Mouse (Mus musculus): ENCODE data around the gene Ddb2.

Ddb2 gene

DNA sequence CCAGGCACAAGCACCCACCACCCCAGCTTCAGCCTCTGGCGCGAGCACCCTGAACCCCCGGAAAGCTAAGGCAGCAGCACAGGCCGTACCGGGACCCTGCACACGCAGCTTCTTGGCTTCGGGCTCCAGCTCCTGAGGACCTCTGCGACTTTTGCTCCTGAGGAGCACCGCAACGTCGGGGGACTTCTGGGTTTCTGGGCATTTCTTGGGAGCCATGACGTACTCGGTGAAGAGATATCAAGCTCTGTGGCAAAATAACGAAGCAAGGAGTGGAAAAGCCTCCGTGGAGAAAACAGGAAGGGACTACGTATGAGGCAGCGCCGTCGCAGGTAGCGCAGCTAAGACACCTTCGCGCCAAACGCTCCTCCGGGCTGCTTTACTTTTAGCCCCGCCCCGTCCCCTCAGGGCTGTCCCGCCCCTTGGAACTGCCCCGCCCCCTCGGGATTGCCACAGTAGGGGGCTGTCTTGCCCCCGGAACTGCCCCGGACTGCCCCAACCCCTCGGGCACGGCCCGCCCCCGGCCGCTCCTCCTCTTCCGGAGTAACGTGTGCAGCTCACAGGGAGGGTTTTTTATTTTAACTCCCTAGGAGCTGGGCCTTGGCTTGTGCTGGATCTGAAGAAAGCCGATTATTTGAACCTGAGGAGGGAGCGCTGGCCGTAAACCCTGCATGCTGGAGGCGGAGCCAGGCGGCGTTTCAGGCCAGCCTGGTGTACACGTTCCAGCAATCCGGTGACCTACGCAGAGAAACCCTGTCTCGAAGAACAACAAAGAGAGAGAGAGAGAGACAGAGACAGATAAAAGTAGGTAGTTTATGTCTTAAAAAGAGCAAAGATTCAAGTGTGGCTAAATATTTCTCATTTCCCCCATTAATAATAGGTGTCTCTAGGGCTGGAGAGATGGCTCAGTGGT, at the start of gene Ddb2:
Gene Ddb2 (minus strand): TSS at position 382 of the 910 bp plus-strand sequence.
- DNase-seq: peak; percentile 97

DNA sequence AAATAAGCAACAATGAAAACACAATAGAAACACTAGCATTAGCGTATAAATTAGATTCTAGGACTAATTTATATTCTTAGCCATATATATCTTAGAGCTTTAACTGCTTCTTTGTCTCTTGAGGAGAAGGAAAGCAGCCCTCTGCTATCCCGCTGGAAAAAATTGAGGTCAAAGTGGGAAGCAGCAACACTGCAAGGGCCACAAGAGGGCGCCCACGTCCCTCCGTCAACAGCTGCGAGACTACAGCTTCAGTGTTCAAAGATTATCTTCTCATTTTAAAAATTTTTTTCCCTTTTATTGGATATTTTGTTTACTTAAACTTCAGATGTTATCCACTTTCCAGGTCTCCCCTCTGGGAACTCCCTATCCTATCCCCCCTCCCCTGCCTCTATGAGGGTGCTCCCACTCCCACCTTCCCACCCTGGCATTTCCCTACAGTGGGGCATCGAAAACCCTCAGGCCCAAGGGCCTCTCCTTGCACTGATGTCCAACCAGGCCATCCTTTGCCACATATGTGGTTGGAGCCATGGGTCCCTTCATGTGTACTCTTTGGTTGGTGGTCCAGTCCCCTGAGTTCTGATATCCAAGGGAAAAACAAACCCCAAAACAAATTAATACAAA, 49.2 kb upstream of the Ddb2 start:
- DNase-seq: peak; percentile 86

DNA sequence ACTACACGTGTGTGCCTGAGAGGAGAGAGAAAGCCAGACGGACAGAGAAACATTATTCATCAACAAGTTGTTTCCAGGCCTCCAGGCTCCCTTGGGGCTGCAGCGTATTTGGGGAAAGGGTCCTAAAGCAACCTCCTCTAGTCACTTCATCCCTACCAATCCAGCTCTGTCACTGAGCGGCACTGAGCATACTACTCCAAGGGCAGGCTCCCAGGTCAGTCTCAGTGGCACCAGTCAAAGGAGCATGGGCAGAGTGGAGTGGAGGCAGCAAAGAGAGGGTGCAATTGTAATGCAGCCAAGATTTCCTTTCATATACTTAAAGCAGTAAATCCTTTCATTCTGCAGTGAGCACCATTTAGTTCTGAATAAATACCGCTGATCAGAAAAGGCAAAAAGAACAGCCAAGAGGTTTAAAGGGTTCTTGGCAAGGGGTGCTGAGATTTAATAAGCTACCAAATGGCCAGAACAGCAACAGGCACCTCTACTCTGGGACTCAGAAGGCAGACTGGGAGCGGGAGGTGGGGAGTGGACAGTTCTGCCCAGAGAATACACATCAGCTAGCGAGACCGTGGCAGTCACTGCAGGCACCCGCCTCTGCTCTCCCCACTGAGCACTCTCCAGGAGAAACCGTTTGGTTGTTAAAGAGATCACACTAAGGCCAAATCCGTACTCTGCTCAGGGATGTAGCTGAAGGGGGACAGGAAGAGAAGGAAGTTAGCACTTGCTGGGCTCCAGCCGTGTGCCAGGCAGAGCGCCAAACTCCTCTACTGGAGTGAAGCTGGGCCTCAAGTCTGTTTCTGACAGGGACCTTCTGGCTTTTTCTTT, 47.8 kb upstream of the Ddb2 start:
- no peak for DNase-seq

DNA sequence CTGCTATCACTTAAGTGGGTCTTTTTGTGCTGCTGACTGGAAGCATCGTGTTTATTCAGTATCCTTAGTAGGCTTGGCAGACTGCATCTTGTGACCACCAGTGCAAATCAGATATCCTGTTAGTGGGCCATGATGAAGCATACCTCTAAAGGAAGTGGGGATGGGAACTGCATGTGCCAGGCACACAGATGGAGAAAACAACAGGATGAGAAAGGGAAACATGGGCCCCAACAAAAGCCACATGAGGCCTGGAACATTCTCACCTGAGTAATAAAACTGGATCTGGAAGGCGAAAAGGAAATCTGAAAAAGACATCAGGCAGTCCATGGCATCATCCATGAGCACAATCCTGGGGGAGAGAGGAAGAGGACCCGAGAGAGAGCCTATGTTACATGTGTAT, 47.2 kb upstream of the Ddb2 start:
- no peak for DNase-seq

DNA sequence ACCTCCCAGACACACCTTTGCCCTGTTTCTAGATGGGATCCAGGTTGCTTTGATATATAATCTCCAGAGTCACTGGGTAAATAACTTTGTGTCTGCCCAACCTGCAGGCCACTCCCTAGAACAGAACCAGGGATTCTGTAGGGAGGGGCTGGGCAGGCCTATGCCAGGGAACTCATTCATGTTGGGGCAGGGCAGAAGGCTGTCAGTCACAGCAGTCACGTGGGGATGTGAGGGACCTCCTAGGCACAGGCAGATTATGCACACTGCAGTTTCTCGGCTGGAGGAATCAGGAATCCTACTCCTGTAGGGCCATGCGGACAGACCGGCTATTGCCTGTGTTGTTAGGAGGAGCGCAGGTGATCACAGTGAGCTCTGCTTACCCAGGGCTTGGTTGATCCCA, 44.6 kb upstream of the Ddb2 start:
- DNase-seq: no peak

DNA sequence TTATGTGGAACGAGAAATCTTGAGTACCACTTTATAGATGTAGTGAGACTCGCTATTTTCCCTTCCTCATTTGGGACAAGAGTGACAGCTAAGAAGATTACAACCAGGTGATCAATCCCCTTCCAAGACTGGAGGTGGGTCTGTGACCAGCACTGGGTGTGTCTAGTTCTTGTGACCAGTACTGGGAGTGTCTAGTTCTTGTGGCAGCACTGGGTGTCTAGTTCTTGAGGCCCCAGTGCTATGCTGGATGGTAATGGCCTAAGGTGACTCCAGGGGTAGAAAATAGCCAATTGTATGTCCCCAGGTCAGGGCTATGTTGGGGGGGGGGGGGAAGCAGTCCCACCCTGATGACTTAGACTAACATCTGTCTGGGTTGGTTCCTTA, 42.6 kb upstream of the Ddb2 start:
- no peak for DNase-seq

DNA sequence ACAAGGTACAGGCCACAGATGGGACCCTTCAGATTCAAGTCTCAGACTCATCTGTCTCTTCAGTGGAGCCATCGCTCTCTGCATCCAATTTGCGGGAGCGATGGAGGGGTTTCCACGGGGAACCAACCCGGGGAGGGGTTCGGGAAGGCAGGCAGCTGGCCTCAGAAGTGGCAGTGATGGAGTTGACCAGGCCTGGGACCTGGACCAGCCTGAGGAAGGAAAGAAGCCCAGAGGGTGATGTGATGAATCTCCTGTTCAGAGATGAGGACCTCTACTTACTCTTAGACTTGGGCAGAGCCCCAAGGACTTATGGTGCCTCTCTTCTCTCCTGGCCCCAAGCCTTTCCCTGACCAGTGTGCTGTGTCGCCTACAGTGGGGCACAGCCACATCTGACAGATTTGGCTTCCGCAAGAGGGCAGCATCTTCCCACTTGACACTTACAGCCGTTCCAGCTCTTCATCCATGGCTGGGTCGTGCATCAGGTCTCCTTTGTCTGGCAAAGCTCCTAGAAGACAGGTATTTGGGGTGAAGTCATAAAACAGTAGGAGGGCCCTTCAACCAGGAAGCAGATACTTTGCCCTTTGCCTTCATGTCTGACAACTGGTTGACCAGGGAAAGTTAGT, 42.1 kb upstream of the Ddb2 start:
- DNase-seq: peak; percentile 83

DNA sequence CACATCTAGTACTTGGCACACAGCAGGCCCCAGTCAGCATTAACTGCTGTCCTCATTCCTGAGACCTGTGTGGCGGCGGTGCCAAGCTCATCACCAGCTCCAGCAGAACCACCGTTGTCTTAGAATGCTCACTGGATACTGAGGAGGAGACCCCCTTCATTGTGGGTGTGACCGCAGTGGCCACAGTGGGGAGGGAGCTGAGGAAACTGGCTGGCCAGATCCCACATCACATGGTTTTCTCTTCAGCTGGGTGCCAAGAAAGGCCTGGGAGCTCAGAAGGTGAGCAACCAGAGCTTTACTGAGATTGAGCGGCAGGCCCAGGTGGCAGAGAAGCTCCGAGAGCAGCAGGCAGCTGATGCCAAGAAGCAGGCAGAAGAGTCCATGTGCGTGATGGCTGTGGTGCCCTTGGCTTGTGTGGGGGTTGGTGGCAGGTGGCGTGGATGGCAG, 32.9 kb upstream of the Ddb2 start:
- DNase-seq: no peak

DNA sequence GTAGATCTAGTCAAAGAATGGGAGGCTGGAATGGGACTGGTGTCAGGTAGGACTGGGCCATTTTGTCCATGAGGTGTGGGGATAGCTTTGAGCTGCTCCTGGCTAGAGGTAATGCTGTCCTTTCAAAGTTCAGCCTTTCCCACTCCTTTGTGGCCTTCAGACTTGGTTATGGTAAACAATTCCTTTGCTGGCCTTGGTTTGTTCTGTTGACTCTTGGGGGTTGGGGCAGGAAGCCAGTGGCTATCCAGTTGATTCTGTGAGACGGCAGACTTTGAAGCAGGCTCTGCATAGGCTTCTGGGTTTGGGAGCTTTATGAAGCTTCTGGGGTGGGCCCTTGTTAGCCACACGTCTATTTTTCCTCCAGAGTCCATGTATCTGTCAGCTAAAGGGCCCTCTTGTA, 31.9 kb upstream of the Ddb2 start:
- DNase-seq: no peak

DNA sequence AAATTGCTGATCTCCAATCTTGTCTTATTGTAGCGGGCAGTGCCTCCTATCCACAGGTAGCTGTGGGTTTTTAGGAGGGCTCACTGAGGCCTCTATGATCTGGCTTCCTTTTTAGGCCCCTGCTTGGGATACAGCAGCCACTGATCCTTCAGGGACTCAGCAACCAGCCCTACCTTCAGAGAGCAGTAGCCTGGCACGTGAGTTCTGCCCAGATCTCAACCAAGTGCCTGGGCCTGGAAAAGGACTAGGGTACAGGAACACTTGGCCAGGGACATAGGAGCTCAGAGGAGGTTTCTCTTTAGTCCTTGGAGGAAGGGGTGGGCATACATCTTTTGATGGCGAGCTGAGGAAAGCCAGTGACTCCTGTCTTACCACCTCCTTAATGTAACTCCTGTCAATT, 31.3 kb upstream of the Ddb2 start:
- no peak for DNase-seq

DNA sequence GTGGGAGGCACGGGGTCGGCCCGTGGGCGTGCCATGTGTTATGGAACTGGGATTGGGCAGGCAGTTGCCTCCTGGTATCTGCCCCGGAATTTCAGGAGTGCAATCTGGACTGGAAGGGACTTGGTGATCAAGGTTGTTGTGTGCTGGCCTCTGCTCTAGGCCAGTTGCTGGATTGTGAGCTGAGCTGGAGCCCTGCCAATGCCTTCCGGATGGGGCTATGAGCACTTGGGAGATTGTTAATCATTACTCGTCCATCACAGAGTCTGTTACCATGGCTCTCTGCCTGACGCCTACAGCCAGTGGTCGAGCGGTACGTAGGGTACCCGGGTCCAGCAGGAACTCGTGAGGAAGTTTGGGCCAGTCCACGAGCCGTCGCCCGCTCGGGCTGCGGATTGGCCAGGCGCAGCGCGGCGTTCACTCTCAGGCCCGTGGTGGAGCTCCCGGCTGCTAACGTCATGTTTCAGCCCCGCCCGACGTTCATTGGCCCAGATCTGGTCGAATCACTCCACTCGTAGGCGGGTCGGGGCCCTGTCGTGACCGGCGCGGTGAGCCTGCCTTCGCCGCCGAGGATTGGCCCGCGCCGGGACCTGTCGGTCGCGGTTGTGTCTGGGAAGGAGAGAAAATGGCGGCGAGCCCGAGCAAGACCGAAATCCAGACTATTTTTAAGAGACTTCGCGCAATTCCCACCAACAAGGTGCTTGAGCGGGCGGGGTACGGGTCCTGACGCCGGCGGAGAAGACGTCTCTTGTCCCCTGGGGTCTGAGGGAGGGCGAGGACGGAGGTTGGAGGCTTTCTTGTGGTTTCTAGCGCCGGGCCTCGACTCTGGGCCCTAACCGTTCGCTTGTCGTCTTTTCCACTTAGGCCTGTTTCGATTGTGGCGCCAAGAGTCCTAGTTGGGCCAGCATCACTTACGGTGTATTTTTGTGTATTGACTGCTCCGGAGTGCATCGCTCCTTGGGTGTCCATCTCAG, 28.2 kb upstream of the Ddb2 start, which contains the start of gene Arfgap2:
Gene Arfgap2 (plus strand): TSS at position 264 of the 971 bp plus-strand sequence.
- DNase-seq: peak; percentile 99

DNA sequence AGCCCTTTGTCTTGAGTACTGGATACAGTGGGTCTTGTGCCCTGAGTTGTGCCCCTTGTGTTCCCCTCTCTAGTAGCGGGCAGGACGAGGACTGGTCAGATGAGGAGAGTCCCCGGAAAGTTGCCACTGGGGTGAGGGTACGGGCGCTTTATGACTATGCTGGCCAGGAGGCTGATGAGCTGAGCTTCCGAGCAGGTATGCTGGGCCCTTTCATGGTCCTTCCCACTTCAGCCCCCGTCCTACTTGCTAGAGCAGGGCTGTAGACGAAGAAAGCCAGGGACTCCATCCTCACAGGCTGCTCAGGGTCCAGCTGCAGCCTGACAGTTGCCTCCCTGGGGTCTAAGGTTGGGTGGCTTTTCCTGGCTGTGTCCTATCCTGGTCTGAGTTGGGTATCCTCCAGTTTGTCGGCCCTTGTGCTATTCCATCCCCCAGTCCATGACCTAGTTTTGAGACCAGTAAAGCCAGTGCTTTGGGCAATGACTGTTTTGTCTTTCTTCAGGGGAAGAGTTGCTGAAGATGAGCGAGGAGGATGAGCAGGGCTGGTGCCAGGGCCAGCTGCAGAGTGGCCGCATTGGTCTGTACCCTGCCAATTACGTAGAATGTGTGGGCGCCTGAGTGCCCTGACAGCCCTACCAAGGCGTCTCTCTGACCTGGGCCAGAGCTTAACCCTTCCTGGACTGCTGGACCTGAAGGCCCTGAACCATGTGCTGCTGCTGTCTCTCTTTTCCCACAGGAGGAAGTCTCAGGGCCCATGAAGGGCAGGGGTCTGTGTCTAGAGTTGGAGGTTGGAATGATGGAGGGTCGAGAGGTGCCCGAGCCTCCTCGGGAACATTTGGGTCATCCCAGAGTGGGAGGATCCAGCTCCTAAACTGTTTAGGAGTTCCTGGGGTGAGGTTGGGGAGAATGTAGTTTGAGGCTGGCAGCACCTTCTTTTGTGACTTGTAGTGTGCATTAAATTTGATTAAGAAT, 27.2 kb upstream of the Ddb2 start:
- no peak for DNase-seq

DNA sequence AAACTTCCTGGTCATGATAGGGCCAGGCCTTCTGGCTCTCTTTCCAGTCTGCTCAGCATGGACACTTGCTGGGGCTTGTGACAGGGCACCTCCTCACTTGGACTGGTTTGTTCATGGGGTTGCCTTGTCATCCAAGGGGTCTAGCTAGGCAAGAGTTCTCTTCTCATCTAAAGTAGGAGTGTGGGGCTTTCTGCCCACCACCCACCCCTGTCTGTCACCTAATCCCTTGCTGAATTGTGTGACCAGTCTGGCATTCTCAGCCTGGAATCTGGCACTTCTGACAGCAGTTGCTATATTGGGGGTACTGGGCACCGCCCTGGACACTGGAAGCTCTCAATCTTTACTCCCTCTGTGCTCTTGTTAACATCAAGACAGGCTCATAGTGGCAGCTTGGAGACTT, 22.7 kb upstream of the Ddb2 start:
- DNase-seq: no peak

DNA sequence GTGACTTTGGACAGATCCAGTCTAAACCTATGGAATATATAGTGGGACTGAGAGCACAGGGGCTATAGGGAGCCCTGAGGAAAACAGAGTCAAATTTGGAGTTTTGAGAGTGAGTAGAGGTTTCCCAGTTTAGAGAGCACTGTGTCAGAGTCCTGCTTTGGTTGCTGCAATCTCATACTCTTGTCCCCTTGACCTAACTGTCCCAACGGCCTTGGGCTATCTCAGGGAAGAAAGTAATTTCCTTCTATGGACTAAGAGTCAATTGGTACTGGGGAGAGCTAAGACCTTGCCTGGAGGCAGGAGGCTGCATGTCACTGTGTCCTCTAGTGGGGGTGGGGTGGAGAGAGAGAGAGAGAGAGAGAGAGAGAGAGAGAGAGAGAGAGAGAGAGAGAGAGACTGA, 22.0 kb upstream of the Ddb2 start:
- no peak for DNase-seq

DNA sequence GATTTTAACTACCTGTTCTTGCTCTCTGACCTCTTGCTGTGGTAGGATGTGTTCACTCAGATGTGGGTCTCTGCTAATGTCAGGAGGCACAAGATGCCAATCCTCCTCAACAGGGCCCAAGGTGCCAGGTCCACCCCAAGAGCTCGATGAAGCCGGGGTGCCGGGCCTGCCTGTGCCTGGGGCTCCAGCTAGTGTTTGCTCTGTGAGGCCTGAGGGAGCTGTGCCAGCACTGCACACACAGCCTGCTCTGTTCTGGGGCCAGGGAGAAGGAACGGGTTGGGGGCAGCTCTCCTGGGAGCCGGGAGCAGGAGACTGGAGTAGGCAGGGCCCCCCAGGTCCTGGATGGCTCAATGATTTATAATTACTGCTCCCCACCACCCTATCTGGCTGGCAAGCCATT, 21.3 kb upstream of the Ddb2 start:
- DNase-seq: no peak

DNA sequence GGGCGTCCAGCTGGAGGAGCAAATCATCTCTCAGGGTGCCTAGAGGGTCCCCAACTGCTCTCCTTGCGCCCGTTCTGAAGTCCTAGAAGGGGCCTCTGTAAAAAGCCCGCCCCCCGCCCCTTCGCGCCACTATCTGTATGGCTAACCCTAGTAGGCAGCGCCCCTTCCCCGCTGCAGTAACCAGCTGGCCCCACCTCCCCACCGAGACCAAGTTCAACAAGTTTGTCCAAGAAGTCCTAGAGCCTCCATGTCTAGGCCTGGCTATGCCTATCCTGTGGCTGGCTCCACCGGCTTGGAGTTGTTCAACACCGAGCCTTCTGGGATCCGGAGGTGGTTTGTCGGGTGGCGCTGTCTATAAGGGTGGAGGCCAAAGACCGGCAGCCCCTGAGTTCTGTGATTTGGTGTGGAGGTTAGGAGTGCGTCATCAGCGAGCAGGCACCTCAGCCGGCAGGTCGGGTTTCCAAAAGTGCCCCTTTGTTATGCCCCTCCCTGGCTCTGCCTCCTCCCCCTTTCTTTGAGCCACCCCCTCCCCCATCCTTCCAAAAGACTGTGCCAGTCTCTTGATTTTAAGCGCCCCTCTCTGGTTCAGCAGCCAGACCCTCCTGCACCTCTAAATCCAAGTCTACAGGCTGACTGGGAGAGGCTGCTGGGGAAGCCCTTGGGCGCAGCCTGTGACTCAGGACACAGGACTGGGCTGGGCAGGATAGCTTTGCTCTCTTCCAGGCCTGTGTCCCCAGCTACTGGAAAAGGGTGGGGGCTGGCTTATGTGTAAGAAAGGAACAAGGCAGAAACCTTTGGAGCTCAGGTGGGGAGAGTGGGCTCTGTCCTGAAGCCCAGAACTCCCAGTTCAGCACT, 20.6 kb upstream of the Ddb2 start:
- DNase-seq: peak; percentile 79

DNA sequence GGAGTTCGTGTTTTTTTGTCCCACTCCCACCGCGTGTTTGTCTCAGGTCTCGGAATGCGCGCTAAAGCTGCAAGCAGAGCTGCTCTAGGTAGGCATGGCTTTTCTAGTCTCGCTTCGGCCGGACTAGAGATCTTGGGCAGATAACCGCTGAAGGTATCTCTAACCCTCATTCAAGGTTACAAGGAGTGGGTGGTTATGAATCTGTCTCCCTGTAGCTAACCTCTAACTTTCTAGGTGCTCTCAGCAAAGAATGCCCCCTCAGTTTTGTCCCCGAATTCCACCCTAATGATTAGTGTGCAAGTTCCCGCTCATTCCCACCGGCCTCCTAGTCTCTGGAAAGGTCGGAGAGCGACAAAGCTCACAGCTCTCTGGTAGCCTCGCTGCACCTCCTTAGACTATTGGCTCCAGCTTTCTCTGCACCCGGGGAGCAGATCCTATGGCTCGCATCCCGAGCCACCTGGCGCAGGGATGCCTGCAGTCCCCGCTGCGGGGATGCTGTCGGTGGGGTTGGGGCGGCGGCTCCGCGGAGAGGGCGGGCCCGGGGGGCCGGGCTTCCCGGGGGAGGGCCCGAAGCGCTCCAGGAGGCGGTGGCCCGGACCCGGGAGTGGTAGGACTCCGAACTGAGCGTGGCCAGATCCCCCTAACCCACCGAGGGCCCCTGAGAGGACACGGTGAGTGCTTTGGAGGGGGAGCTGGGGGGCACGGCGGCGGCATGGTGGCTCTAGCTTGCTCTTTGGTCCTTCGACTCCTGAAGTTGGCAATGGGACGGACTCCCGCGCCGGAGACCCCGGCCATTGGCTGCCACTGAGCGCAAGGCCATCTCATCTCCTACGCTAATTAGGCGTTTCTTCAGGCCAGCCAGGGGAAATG, 19.7 kb upstream of the Ddb2 start:
- DNase-seq: peak; percentile 69

DNA sequence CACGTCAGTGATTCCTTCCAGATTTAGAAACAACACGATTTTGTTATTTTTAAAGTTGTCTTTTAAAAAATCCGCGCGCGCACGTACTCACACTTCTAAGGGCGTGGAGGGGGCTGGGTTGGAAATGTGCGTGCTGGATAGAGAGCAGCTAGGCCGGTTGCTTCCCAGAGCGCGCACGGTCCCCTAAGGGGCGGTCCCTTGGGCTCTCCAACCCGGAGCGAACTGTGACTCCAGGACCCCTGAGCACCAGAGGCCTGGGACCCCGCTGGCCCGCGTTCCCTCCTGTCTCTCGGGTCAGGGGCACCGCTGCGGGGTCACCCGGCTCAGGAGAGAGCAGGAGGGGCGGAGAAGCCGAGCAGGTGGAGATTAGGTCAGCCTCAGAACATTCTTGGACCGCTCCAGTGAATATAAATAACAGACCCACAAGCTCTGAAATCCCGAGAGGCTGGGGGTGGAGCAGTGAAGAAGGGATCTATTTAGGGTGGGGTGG, 18.9 kb upstream of the Ddb2 start, which contains the start of gene Pacsin3:
Gene Pacsin3 (plus strand): TSS at position 294 of the 490 bp plus-strand sequence.
- DNase-seq: peak; percentile 68

Measured in embryo, embryonic 11 days (tissue).